In genomic region chr7:89713059-89713458, GRCm38 (mm10) we compare ENCODE assay signal across 25 mouse cellular contexts.
"Had no signal": no experiment of that assay in that cellular context is flagged by ENCODE, and none has a peak within 500 bp of the region (broad histone marks: within the 10 kb centered on the region; RNA-seq: fewer than 3 reads in every experiment).

No protein-coding gene starts in this region.

- H3K27ac ChIP-seq: heart, adult 2 months; heart, embryonic 13.5 days; heart, embryonic 15.5 days; hindbrain, embryonic 10.5 days; hindbrain, embryonic 12.5 days; hindbrain, embryonic 14.5 days; limb, embryonic 13.5 days; limb, embryonic 15.5 days; liver, embryonic 13.5 days; liver, embryonic 15.5 days had no signal

- H3K4me1 ChIP-seq: hindbrain, embryonic 10.5 days; hindbrain, embryonic 12.5 days; limb, embryonic 15.5 days; liver, embryonic 13.5 days; liver, embryonic 15.5 days had no signal

- H3K4me2 ChIP-seq: heart, embryonic 11.5 days; heart, embryonic 13.5 days; heart, embryonic 15.5 days; hindbrain, embryonic 12.5 days; hindbrain, embryonic 14.5 days; limb, embryonic 13.5 days; limb, embryonic 15.5 days; liver, embryonic 13.5 days; liver, embryonic 15.5 days had no signal

- H3K9me3 ChIP-seq: heart, embryonic 13.5 days; heart, embryonic 15.5 days; hindbrain, embryonic 10.5 days; hindbrain, embryonic 12.5 days; limb, embryonic 13.5 days; limb, embryonic 15.5 days; liver, embryonic 13.5 days; liver, embryonic 15.5 days had no signal

- H3K27me3 ChIP-seq: heart, embryonic 13.5 days; heart, embryonic 15.5 days; hindbrain, embryonic 12.5 days; limb, embryonic 13.5 days; limb, embryonic 15.5 days; liver, embryonic 13.5 days; liver, embryonic 15.5 days had no signal

- ATAC-seq: forebrain, postnatal 0 days; hindbrain, embryonic 16.5 days; inflammation-experienced regulatory T-cells, adult 6 months had no signal

- H3K9ac ChIP-seq: forebrain, postnatal 0 days; heart, embryonic 13.5 days; heart, embryonic 15.5 days; hindbrain, embryonic 12.5 days; hindbrain, embryonic 14.5 days; limb, embryonic 13.5 days; limb, embryonic 15.5 days; liver, embryonic 13.5 days; liver, embryonic 15.5 days had no signal

- DNase-seq: forebrain, postnatal 0 days; gastrocnemius, postnatal 14 days; gastrocnemius, postnatal 36 days; heart, adult 11 months; heart, adult 2 months; heart, postnatal 4 days; kidney, adult 18-20 months; kidney, adult 8-10 months; kidney, postnatal 10 days; kidney, postnatal 25 days; layer of hippocampus, adult 9-11 months; layer of hippocampus, postnatal 36 days; left cerebral cortex, postnatal 4 days; liver, embryonic 13.5 days had no signal

- H3K4me3 ChIP-seq: heart, adult 2 months; heart, embryonic 13.5 days; heart, embryonic 15.5 days; hindbrain, embryonic 10.5 days; hindbrain, embryonic 12.5 days; limb, embryonic 13.5 days; limb, embryonic 15.5 days; liver, embryonic 13.5 days; liver, embryonic 15.5 days had no signal

- H3K36me3 ChIP-seq: heart, embryonic 13.5 days; heart, embryonic 15.5 days; hindbrain, embryonic 10.5 days; hindbrain, embryonic 12.5 days; limb, embryonic 13.5 days; limb, embryonic 15.5 days; liver, embryonic 13.5 days; liver, embryonic 15.5 days had no signal
